ENCODE assay signal across 17 mouse cellular contexts in the genomic region with DNA sequence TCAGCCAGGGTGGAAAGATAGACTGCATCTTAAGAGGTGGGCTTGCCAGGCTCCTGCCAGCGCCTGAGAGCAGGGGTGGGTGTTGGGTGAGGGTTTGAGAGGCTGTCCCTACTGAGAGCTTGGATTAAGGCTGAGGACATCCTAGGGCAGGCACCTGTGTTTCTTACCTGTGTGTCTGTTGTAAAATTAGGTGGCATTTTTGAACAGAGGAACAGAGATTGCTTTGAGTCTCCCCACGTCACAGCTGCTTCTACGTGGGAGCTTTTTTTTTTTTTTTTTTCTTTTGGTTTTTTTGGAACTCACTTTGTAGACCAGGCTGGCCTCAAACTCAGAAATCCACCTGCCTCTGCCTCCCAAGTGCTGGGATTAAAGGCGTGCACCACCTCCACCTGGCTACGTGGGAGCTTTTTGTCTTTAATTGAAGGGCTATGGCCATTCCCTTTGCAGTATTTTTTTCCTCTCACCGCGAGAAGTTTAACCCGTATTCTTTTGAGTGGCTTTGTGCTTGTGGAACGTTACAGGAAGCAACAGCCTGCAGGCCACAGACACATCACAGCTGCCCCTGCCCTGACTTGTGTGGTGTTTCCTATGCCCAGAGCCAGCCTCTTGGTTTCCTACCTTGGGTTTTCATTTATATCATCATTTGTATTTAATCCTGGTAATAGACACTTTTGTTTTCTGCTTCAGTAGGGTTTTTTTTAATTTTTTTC. TPM values are rescaled to one million over a fixed set of nuclear protein-coding genes. Genes with fewer than 3 reads are reported as not detected.
A peak's percentile ranks its signal among the peaks of the same experiment; 100 is the strongest.
DNase-seq lines count a peak whose midpoint lies in the region; ATAC-seq and TF ChIP-seq lines count a peak whose summit lies in the region.
"Had no signal": no experiment of that assay in that cellular context is flagged by ENCODE, and none has a peak within 500 bp of the region (broad histone marks: within the 10 kb centered on the region; RNA-seq: fewer than 3 reads in every experiment).

No protein-coding gene starts in this region.

- H3K36me3 ChIP-seq in heart, embryonic 13.5 days: peaks cover 13% of the 10 kb centered on the region
- H3K36me3 ChIP-seq in lung, embryonic 16.5 days (ENCODE audit: control insufficient read depth, insufficient read depth, low read length): 0 out of 2 replicates have a peak, but pooled peaks cover 3% of the 10 kb centered on the region
- peaks cover 32% of the 10 kb centered on the region for H3K36me3 ChIP-seq in E14TG2a.4 (ENCODE audit: insufficient read depth, low read length)
- no peaks in the 10 kb centered on the region for H3K36me3 ChIP-seq in hindbrain, embryonic 16.5 days (ENCODE audit: control insufficient read depth, insufficient read depth, low read length)

- peak overlapping the region; percentile 100; the same call in 1 of the 2 replicates for H3K9ac ChIP-seq in heart, embryonic 13.5 days
- no peak overlapping the region for H3K9ac ChIP-seq in lung, embryonic 16.5 days (ENCODE audit: low read length)
- H3K9ac ChIP-seq in hindbrain, embryonic 16.5 days (ENCODE audit: low read depth, low read length): no peak overlapping the region

- H3K4me1 ChIP-seq in heart, embryonic 13.5 days: peaks cover 70% of the 10 kb centered on the region
- H3K4me1 ChIP-seq in lung, embryonic 16.5 days (replicated peaks; ENCODE audit: control insufficient read depth, insufficient read depth, low read length): peaks cover 31% of the 10 kb centered on the region
- H3K4me1 ChIP-seq in E14TG2a.4 (replicated peaks; ENCODE audit: low read depth, low read length): peaks cover 87% of the 10 kb centered on the region
- peaks cover 38% of the 10 kb centered on the region for H3K4me1 ChIP-seq in hindbrain, embryonic 16.5 days (ENCODE audit: control insufficient read depth, insufficient read depth, low read depth, low read length)

- H3K4me3 ChIP-seq in heart, embryonic 13.5 days: no peak overlapping the region
- H3K4me3 ChIP-seq in lung, embryonic 16.5 days (ENCODE audit: low read length): no peak overlapping the region
- H3K4me3 ChIP-seq in E14TG2a.4 (replicated peaks; ENCODE audit: low read length): peak overlapping the region; percentile 91
- no peak overlapping the region for H3K4me3 ChIP-seq in hindbrain, embryonic 16.5 days (ENCODE audit: low read length)
- H3K4me3 ChIP-seq: forebrain, embryonic 12.5 days had no signal

- H3K9me3 ChIP-seq in heart, embryonic 13.5 days: no peaks in the 10 kb centered on the region
- H3K9me3 ChIP-seq in lung, embryonic 16.5 days (ENCODE audit: control insufficient read depth, low read length): peaks cover 4% of the 10 kb centered on the region; the same call in 1 of the 2 replicates
- H3K9me3 ChIP-seq in E14TG2a.4 (ENCODE audit: low read length): no peaks in the 10 kb centered on the region
- no peaks in the 10 kb centered on the region for H3K9me3 ChIP-seq in hindbrain, embryonic 16.5 days (ENCODE audit: control insufficient read depth, low read length)
- H3K9me3 ChIP-seq: forebrain, embryonic 12.5 days had no signal

- no peak overlapping the region for H3K4me2 ChIP-seq in heart, embryonic 13.5 days
- H3K4me2 ChIP-seq in lung, embryonic 16.5 days (ENCODE audit: low read depth, low read length): no peak overlapping the region
- no peak overlapping the region for H3K4me2 ChIP-seq in hindbrain, embryonic 16.5 days (ENCODE audit: low read length)
- H3K4me2 ChIP-seq: forebrain, embryonic 12.5 days had no signal

- no peak for DNase-seq in heart, postnatal 25 days (ENCODE audit: low spot score)
- DNase-seq in lung, postnatal 14 days: no peak
- DNase-seq in cerebellum, postnatal 10 days: no peak
- DNase-seq in urinary bladder, postnatal 4 days (ENCODE audit: low spot score in 2 of 2): no peak
- DNase-seq: kidney, adult 9 months; layer of hippocampus, adult 9-11 months; right cerebral cortex, postnatal 4 days had no signal

- 0 out of 2 replicates have a peak, but pooled peaks cover 1% of the 10 kb centered on the region for H3K27me3 ChIP-seq in heart, embryonic 13.5 days (replicated peaks)
- no peaks in the 10 kb centered on the region for H3K27me3 ChIP-seq in lung, embryonic 16.5 days (ENCODE audit: control insufficient read depth, insufficient read depth, low read depth, low read length)
- 0 out of 2 replicates have a peak, but pooled peaks cover 6% of the 10 kb centered on the region for H3K27me3 ChIP-seq in E14TG2a.4 (ENCODE audit: insufficient read depth, low read length)
- H3K27me3 ChIP-seq in hindbrain, embryonic 16.5 days (replicated peaks; ENCODE audit: control insufficient read depth, insufficient read depth, low read length): no peaks in the 10 kb centered on the region
- H3K27me3 ChIP-seq: forebrain, embryonic 12.5 days; Patski had no signal

- WGBS in heart, embryonic 13.5 days: 77% methylated on average over 9 of the region's 9 CpGs
- WGBS in lung, embryonic 16.5 days: 70% methylated on average over 9 of the region's 9 CpGs
- 76% methylated on average over 9 of the region's 9 CpGs for WGBS in hindbrain, embryonic 16.5 days

- H3K27ac ChIP-seq in heart, embryonic 13.5 days (replicated peaks): peak overlapping the region; percentile 13; the same call in 1 of the 2 replicates
- H3K27ac ChIP-seq in lung, embryonic 16.5 days (ENCODE audit: low read length): peak overlapping the region; percentile 34; the same call in 1 of the 2 replicates
- H3K27ac ChIP-seq in hindbrain, embryonic 16.5 days (ENCODE audit: low read depth, low read length): peak overlapping the region; percentile 25; the same call in 1 of the 2 replicates
- H3K27ac ChIP-seq: forebrain, embryonic 12.5 days had no signal

- intact Hi-C loops in heart, postnatal 25 days (cut with DNase I): loop anchor here (5.0 kb wide), 2 partner anchors 144 to 224 kb away; no protein-coding TSS in a partner anchor

- TF ChIP-seq CTCF in E14TG2a.4 (conservative IDR thresholded peaks at IDR 0.05; ENCODE audit: low read length): no peak

- ATAC-seq in heart, embryonic 13.5 days (ENCODE audit: extremely low read depth, insufficient number of reproducible peaks, low FRiP score, low TSS enrichment): no peak
- no peak for ATAC-seq in lung, embryonic 16.5 days (ENCODE audit: low read depth)
- no peak for ATAC-seq in hindbrain, embryonic 16.5 days
- ATAC-seq: lung, postnatal 0 days; Patski had no signal

RNA-seq across cellular contexts. Expression of gene Mta1, which starts 3.3 kb away (rescaled TPM):
- 11.2 and 11.9 TPM in 2 replicates for polyA plus RNA-seq in heart, embryonic 13.5 days (2015; fragmentation: Nextera tagmentation; extraction: Ambion mirVana)
- 10 to 100 TPM; 48.4 to 49.3 TPM for total RNA-seq in heart, postnatal 25 days (2021)
- polyA plus RNA-seq in lung, embryonic 16.5 days (2015; fragmentation: Nextera tagmentation; extraction: Ambion mirVana): 11.2 and 12.2 TPM in 2 replicates
- polyA plus RNA-seq in hindbrain, embryonic 16.5 days (2015; fragmentation: Nextera tagmentation; extraction: Ambion mirVana): 13.4 and 14.6 TPM in 2 replicates

RNA-seq across cellular contexts. Expression of gene Tex22, which starts 27.1 kb away (rescaled TPM):
- polyA plus RNA-seq in heart, embryonic 13.5 days (2015; fragmentation: Nextera tagmentation; extraction: Ambion mirVana): not detected in 2 replicates
- not detected for total RNA-seq in heart, postnatal 25 days (2021)
- polyA plus RNA-seq in lung, embryonic 16.5 days (2015; fragmentation: Nextera tagmentation; extraction: Ambion mirVana): 0.15 TPM in 1 of 2 replicates, not detected in the other
- not detected in 2 replicates for polyA plus RNA-seq in hindbrain, embryonic 16.5 days (2015; fragmentation: Nextera tagmentation; extraction: Ambion mirVana)
- total RNA-seq: heart, postnatal 36 days had no signal
- polyA plus RNA-seq: C2C12; forebrain, embryonic 12.5 days; lung, postnatal 0 days; Patski had no signal

RNA-seq across cellular contexts. Expression of gene Crip2, which starts 38.6 kb away (rescaled TPM):
- polyA plus RNA-seq in heart, embryonic 13.5 days (2015; fragmentation: Nextera tagmentation; extraction: Ambion mirVana): 1,302 and 1,499 TPM in 2 replicates
- total RNA-seq in heart, postnatal 25 days (2021): 1,000 to 10,000 TPM; 1,410 to 1,505 TPM
- polyA plus RNA-seq in lung, embryonic 16.5 days (2015; fragmentation: Nextera tagmentation; extraction: Ambion mirVana): 550 and 593 TPM in 2 replicates
- 342 and 346 TPM in 2 replicates for polyA plus RNA-seq in hindbrain, embryonic 16.5 days (2015; fragmentation: Nextera tagmentation; extraction: Ambion mirVana)

RNA-seq across cellular contexts. Expression of gene Crip1, which starts 44.7 kb away (rescaled TPM):
- 408 and 464 TPM in 2 replicates for polyA plus RNA-seq in heart, embryonic 13.5 days (2015; fragmentation: Nextera tagmentation; extraction: Ambion mirVana)
- 100 to 1,000 TPM; 178 to 211 TPM for total RNA-seq in heart, postnatal 25 days (2021)
- 565 and 642 TPM in 2 replicates for polyA plus RNA-seq in lung, embryonic 16.5 days (2015; fragmentation: Nextera tagmentation; extraction: Ambion mirVana)
- polyA plus RNA-seq in hindbrain, embryonic 16.5 days (2015; fragmentation: Nextera tagmentation; extraction: Ambion mirVana): 29.8 and 40.7 TPM in 2 replicates

RNA-seq across cellular contexts. Expression of gene Tedc1, which starts 54.8 kb away (rescaled TPM):
- 20.6 and 21.8 TPM in 2 replicates for polyA plus RNA-seq in heart, embryonic 13.5 days (2015; fragmentation: Nextera tagmentation; extraction: Ambion mirVana)
- under 1 TPM; 0.61 to 0.83 TPM for total RNA-seq in heart, postnatal 25 days (2021)
- polyA plus RNA-seq in lung, embryonic 16.5 days (2015; fragmentation: Nextera tagmentation; extraction: Ambion mirVana): 31.4 and 34.5 TPM in 2 replicates
- 14.5 and 18.3 TPM in 2 replicates for polyA plus RNA-seq in hindbrain, embryonic 16.5 days (2015; fragmentation: Nextera tagmentation; extraction: Ambion mirVana)
- total RNA-seq: gastrocnemius, adult 18-20 months had no signal
